Mouse (Mus musculus) left cerebral cortex, adult 9 months (tissue): ENCODE data around the gene Ltf.
A peak's percentile ranks its signal among the peaks of the same experiment; 100 is the strongest.

Experiments
- DNase-seq, 2 experiments: peaks; one replicate each; pipeline ENCODE4 v3.0.0; 2022; ENCODE audit warnings: low spot score in 2 of 2

Ltf gene

GRCm38 (mm10) chr9:111019022-111019421 lies at the start of gene Ltf:
Ltf (plus strand) TSS chr9:111019271.
- no peak for DNase-seq

- no peak for DNase-seq
Measured at GRCm38 (mm10) chr9:110979411-110979810, 39.7 kb upstream of the Ltf start.

- DNase-seq = no peak
Measured at GRCm38 (mm10) chr9:110982351-110982750, 36.7 kb upstream of the Ltf start.

GRCm38 (mm10) chr9:110984096-110984495 lies 35.0 kb upstream of the Ltf start:
- no peak for DNase-seq

- no peak for DNase-seq
Measured at GRCm38 (mm10) chr9:110985541-110985940, 33.5 kb upstream of the Ltf start.

GRCm38 (mm10) chr9:110985951-110986350 lies 33.1 kb upstream of the Ltf start:
- DNase-seq = no peak

- DNase-seq = no peak
Measured at GRCm38 (mm10) chr9:110987331-110987730, 31.7 kb upstream of the Ltf start.

GRCm38 (mm10) chr9:110988078-110988477 lies 31.0 kb upstream of the Ltf start:
- DNase-seq = no peak

- no peak for DNase-seq
Measured at GRCm38 (mm10) chr9:110989141-110989540, 29.9 kb upstream of the Ltf start.

- no peak for DNase-seq
Measured at GRCm38 (mm10) chr9:110989543-110989942, 29.5 kb upstream of the Ltf start.

- no peak for DNase-seq
Measured at GRCm38 (mm10) chr9:110990204-110990603, 28.9 kb upstream of the Ltf start, which contains the start of gene Rtp3. Rtp3 (minus strand) TSS chr9:110990583.

GRCm38 (mm10) chr9:110993281-110993709 lies 25.8 kb upstream of the Ltf start:
- DNase-seq = no peak

GRCm38 (mm10) chr9:110994716-110995172 lies 24.3 kb upstream of the Ltf start:
- peak; percentile 40 to 72 for DNase-seq

- peak in 1 of 2 experiments; percentile 76 for DNase-seq
Measured at GRCm38 (mm10) chr9:110997245-110997644, 21.8 kb upstream of the Ltf start.

- no peak for DNase-seq
Measured at GRCm38 (mm10) chr9:110999056-110999455, 20.0 kb upstream of the Ltf start.

- no peak for DNase-seq
Measured at GRCm38 (mm10) chr9:110999856-111000255, 19.2 kb upstream of the Ltf start.

- DNase-seq = no peak
Measured at GRCm38 (mm10) chr9:111001621-111002020, 17.4 kb upstream of the Ltf start.

- no peak for DNase-seq
Measured at GRCm38 (mm10) chr9:111003279-111003678, 15.8 kb upstream of the Ltf start.

- DNase-seq = no peak
Measured at GRCm38 (mm10) chr9:111006544-111006943, 12.5 kb upstream of the Ltf start.

- no peak for DNase-seq
Measured at GRCm38 (mm10) chr9:111009763-111010162, 9.3 kb upstream of the Ltf start.

GRCm38 (mm10) chr9:111011550-111011949 lies 7.5 kb upstream of the Ltf start:
- no peak for DNase-seq

GRCm38 (mm10) chr9:111012041-111012440 lies 7.0 kb upstream of the Ltf start:
- no peak for DNase-seq

- no peak for DNase-seq
Measured at GRCm38 (mm10) chr9:111015658-111016057, 3.4 kb upstream of the Ltf start.

GRCm38 (mm10) chr9:111026791-111027190 lies 7.7 kb downstream of the Ltf start:
- DNase-seq = no peak
